In genomic region chr1:21521995-21522394, GRCm38 (mm10) we compare ENCODE assay signal across 17 mouse cellular contexts.
DNase-seq lines count a peak whose midpoint lies in the region; TF ChIP-seq lines count a peak whose summit lies in the region.
"Had no signal": no experiment of that assay in that cellular context is flagged by ENCODE, and none has a peak within 500 bp of the region (broad histone marks: within the 10 kb centered on the region; RNA-seq: fewer than 3 reads in every experiment).

No protein-coding gene starts in this region.

- intact Hi-C loops in gastrocnemius, adult 2 months (cut with DNase I): loop anchor here (5.0 kb wide), 1 partner anchor 75 kb away; no protein-coding TSS in a partner anchor
- intact Hi-C loops in gastrocnemius, postnatal 36 days (cut with DNase I): loop anchor here (5.0 kb wide), 1 partner anchor 35 kb away; no protein-coding TSS in a partner anchor
- intact Hi-C loops in gastrocnemius, postnatal 14 days (cut with DNase I; ENCODE audit: low total_unique reads): no loop called here

- no peak overlapping the region for H3K4me3 ChIP-seq in gastrocnemius, adult 2 months
- H3K4me3 ChIP-seq: erythroblast, embryonic 14.5 days; heart, embryonic 15.5 days; limb, embryonic 13.5 days; midbrain, embryonic 12.5 days; neural tube, embryonic 13.5 days; stomach, embryonic 15.5 days had no signal

- peak; percentile 21 for DNase-seq in gastrocnemius, adult 2 months
- no peak for DNase-seq in gastrocnemius, postnatal 36 days
- peak; percentile 3 to 7 for DNase-seq in B cell, adult 2 months
- peak; percentile 66 for DNase-seq in R1 (ENCODE audit: low read depth, low spot score)
- DNase-seq in splenic B cell, adult 2 months (ENCODE audit: low read depth, low spot score): peak; percentile 6
- no peak for DNase-seq in frontal cortex, postnatal 14 days (ENCODE audit: low spot score in 2 of 2)
- DNase-seq in gastrocnemius, postnatal 14 days: no peak
- DNase-seq in gastrocnemius, adult 18-20 months (ENCODE audit: low spot score): no peak
- DNase-seq: adrenal gland, postnatal 25 days; cerebellum, adult 2 months; gastrocnemius, postnatal 10 days had no signal

- no peaks in the 10 kb centered on the region for H3K27me3 ChIP-seq in splenic B cell, adult 2 months (ENCODE audit: control insufficient read depth, insufficient read depth, low read length, poor library complexity, severe bottlenecking)
- H3K27me3 ChIP-seq: heart, embryonic 15.5 days; limb, embryonic 13.5 days; midbrain, embryonic 12.5 days; neural tube, embryonic 13.5 days; stomach, embryonic 15.5 days had no signal

- H3K36me3 ChIP-seq in splenic B cell, adult 2 months (ENCODE audit: control insufficient read depth, insufficient read depth, low read length, poor library complexity, severe bottlenecking): no peaks in the 10 kb centered on the region
- H3K36me3 ChIP-seq: heart, embryonic 15.5 days; limb, embryonic 13.5 days; midbrain, embryonic 12.5 days; neural tube, embryonic 13.5 days; stomach, embryonic 15.5 days had no signal

- no peak overlapping the region for H3K27ac ChIP-seq in gastrocnemius, adult 2 months
- H3K27ac ChIP-seq: heart, embryonic 15.5 days; limb, embryonic 13.5 days; midbrain, embryonic 12.5 days; neural tube, embryonic 13.5 days; stomach, embryonic 15.5 days had no signal

- TF ChIP-seq CTCF in gastrocnemius, adult 2 months (IDR thresholded peaks at IDR 0.05): peak; percentile 15; the same call in 1 of the 2 replicates

Comparison
In these comparisons a context has a peak if more than half of its experiments do, and no peak if none do; other contexts are left out.
1. DNase-seq: peak in gastrocnemius, adult 2 months (single experiment), B cell, adult 2 months (2 of 2), R1 (single experiment) and splenic B cell, adult 2 months (single experiment); none in gastrocnemius, postnatal 36 days (0 of 2), frontal cortex, postnatal 14 days (0 of 2), gastrocnemius, postnatal 14 days (single experiment) and gastrocnemius, adult 18-20 months (single experiment).